ENCODE assay signal across 9 mouse cellular contexts in the genomic region with DNA sequence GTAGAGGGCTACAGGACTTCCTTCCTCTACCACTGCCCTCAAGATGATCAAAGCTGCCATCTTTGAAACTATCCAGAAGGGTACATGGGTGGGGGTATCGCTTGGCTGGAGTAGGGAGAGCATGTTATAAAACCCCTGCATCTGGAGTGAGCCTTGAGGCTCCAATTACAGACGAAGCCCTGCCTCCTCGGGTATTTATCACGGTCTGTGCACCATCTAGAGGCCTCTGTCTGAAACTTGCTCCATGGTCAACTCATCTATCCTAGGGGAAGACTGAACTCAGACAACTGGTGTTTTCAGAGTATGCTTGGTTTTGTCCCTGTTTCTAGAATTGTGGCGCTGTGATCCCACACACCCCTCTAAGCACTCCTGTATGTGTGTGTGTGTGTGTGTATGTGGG. TPM values are rescaled to one million over a fixed set of nuclear protein-coding genes. Genes with fewer than 3 reads are reported as not detected.
DNase-seq lines count a peak whose midpoint lies in the region; ATAC-seq and TF ChIP-seq lines count a peak whose summit lies in the region.
"Had no signal": no experiment of that assay in that cellular context is flagged by ENCODE, and none has a peak within 500 bp of the region (broad histone marks: within the 10 kb centered on the region; RNA-seq: fewer than 3 reads in every experiment).

No protein-coding gene starts in this region.

- peak; percentile 37 for TF ChIP-seq CTCF in ES-Bruce4 (IDR thresholded peaks at IDR 0.05; ENCODE audit: low read depth, low read length)
- peak; percentile 69 for TF ChIP-seq CTCF in lung, postnatal 0 days (IDR thresholded peaks at IDR 0.05)
- TF ChIP-seq CTCF in stomach, postnatal 0 days (IDR thresholded peaks at IDR 0.05; ENCODE audit: low read depth), result peak; percentile 80

- H3K27me3 ChIP-seq in ES-Bruce4 (ENCODE audit: control insufficient read depth, insufficient read depth, low read length, poor library complexity, severe bottlenecking), result no peaks in the 10 kb centered on the region
- H3K27me3 ChIP-seq in embryonic facial prominence, embryonic 15.5 days, result no peaks in the 10 kb centered on the region
- no peaks in the 10 kb centered on the region for H3K27me3 ChIP-seq in intestine, embryonic 16.5 days (replicated peaks; ENCODE audit: control insufficient read depth, insufficient read depth, low read length)
- no peaks in the 10 kb centered on the region for H3K27me3 ChIP-seq in lung, postnatal 0 days (replicated peaks; ENCODE audit: insufficient read depth, low read length)
- H3K27me3 ChIP-seq in stomach, postnatal 0 days (ENCODE audit: control insufficient read depth, insufficient read depth, low read length), result no peaks in the 10 kb centered on the region

- H3K4me3 ChIP-seq in ES-Bruce4 (ENCODE audit: low read depth, low read length), result no peak overlapping the region
- no peak overlapping the region for H3K4me3 ChIP-seq in embryonic facial prominence, embryonic 15.5 days (replicated peaks)
- no peak overlapping the region for H3K4me3 ChIP-seq in intestine, embryonic 16.5 days (ENCODE audit: low read length)
- no peak overlapping the region for H3K4me3 ChIP-seq in lung, postnatal 0 days (ENCODE audit: low read depth, low read length)
- no peak overlapping the region for H3K4me3 ChIP-seq in stomach, postnatal 0 days (ENCODE audit: low read depth, low read length)

- H3K4me1 ChIP-seq in ES-Bruce4 (ENCODE audit: control insufficient read depth, insufficient read depth, low read length), result no peaks in the 10 kb centered on the region
- 0 out of 2 replicates have a peak, but pooled peaks cover 15% of the 10 kb centered on the region for H3K4me1 ChIP-seq in embryonic facial prominence, embryonic 15.5 days
- H3K4me1 ChIP-seq in intestine, embryonic 16.5 days (ENCODE audit: control insufficient read depth, insufficient read depth, low read length), result peaks cover 15% of the 10 kb centered on the region
- no peaks in the 10 kb centered on the region for H3K4me1 ChIP-seq in lung, postnatal 0 days (ENCODE audit: insufficient read depth, low read depth, low read length)
- no peaks in the 10 kb centered on the region; the same call in 1 of the 2 replicates for H3K4me1 ChIP-seq in stomach, postnatal 0 days (replicated peaks; ENCODE audit: control insufficient read depth, insufficient read depth)

- no peaks in the 10 kb centered on the region for H3K9me3 ChIP-seq in ES-Bruce4 (replicated peaks; ENCODE audit: control insufficient read depth, insufficient read depth, low read length, poor library complexity, severe bottlenecking)
- no peaks in the 10 kb centered on the region for H3K9me3 ChIP-seq in embryonic facial prominence, embryonic 15.5 days (replicated peaks)
- H3K9me3 ChIP-seq in intestine, embryonic 16.5 days (ENCODE audit: control insufficient read depth, low read length), result no peaks in the 10 kb centered on the region
- H3K9me3 ChIP-seq in lung, postnatal 0 days (ENCODE audit: low read length), result no peaks in the 10 kb centered on the region
- no peaks in the 10 kb centered on the region for H3K9me3 ChIP-seq in stomach, postnatal 0 days (ENCODE audit: control insufficient read depth, low read length)
- H3K9me3 ChIP-seq: G1E had no signal

- TF ChIP-seq EP300 in ES-Bruce4 (IDR thresholded peaks at IDR 0.05; ENCODE audit: insufficient read depth, low read depth, low read length), result no peak
- no peak for TF ChIP-seq EP300 in lung, postnatal 0 days (IDR thresholded peaks at IDR 0.05)
- no peak for TF ChIP-seq EP300 in stomach, postnatal 0 days (optimal IDR thresholded peaks at IDR 0.05)

- no peak for TF ChIP-seq POLR2A in ES-Bruce4 (IDR thresholded peaks at IDR 0.05; ENCODE audit: insufficient read depth, low read length)

- H3K4me2 ChIP-seq in embryonic facial prominence, embryonic 15.5 days (replicated peaks), result no peak overlapping the region
- H3K4me2 ChIP-seq in intestine, embryonic 16.5 days (ENCODE audit: low read depth, low read length), result no peak overlapping the region
- H3K4me2 ChIP-seq in lung, postnatal 0 days (replicated peaks; ENCODE audit: low read depth, low read length), result no peak overlapping the region
- H3K4me2 ChIP-seq in stomach, postnatal 0 days (replicated peaks; ENCODE audit: low read depth), result no peak overlapping the region

- 28% methylated on average over 5 of the region's 5 CpGs for WGBS in embryonic facial prominence, embryonic 15.5 days
- 27% methylated on average over 5 of the region's 5 CpGs for WGBS in intestine, embryonic 16.5 days
- WGBS in lung, postnatal 0 days, result 38% methylated on average over 5 of the region's 5 CpGs
- 30% methylated on average over 5 of the region's 5 CpGs for WGBS in stomach, postnatal 0 days

- ATAC-seq in embryonic facial prominence, embryonic 15.5 days (ENCODE audit: insufficient number of reproducible peaks, low FRiP score, low TSS enrichment, low read depth), result peak; percentile 61; the same call in 1 of the 2 replicates
- peak; percentile 72 for ATAC-seq in intestine, embryonic 16.5 days
- ATAC-seq in lung, postnatal 0 days, result peak; percentile 64
- peak; percentile 55 for ATAC-seq in stomach, postnatal 0 days (ENCODE audit: low FRiP score, low TSS enrichment)

- no peak overlapping the region for H3K9ac ChIP-seq in ES-Bruce4 (ENCODE audit: low read depth, poor library complexity, severe bottlenecking)
- H3K9ac ChIP-seq in embryonic facial prominence, embryonic 15.5 days, result no peak overlapping the region
- no peak overlapping the region for H3K9ac ChIP-seq in intestine, embryonic 16.5 days (ENCODE audit: low read depth, low read length)
- H3K9ac ChIP-seq in lung, postnatal 0 days (replicated peaks; ENCODE audit: low read depth), result no peak overlapping the region
- H3K9ac ChIP-seq in stomach, postnatal 0 days (ENCODE audit: low read length), result no peak overlapping the region

- no peaks in the 10 kb centered on the region for H3K36me3 ChIP-seq in ES-Bruce4 (ENCODE audit: control insufficient read depth, insufficient read depth, low read length, poor library complexity, severe bottlenecking)
- no peaks in the 10 kb centered on the region for H3K36me3 ChIP-seq in embryonic facial prominence, embryonic 15.5 days
- no peaks in the 10 kb centered on the region for H3K36me3 ChIP-seq in intestine, embryonic 16.5 days (ENCODE audit: control insufficient read depth, insufficient read depth, low read length)
- no peaks in the 10 kb centered on the region for H3K36me3 ChIP-seq in lung, postnatal 0 days (ENCODE audit: insufficient read depth, low read length)
- H3K36me3 ChIP-seq in stomach, postnatal 0 days (ENCODE audit: control insufficient read depth, insufficient read depth, low read length), result no peaks in the 10 kb centered on the region
- H3K36me3 ChIP-seq: G1E had no signal

- peak; percentile 59 for DNase-seq in cerebellum, adult 9-10 months
- no peak for DNase-seq in cerebellum, postnatal 4 days (ENCODE audit: low spot score in 2 of 2)
- peak; percentile 75 for DNase-seq in lung, postnatal 0 days (ENCODE audit: low spot score)
- peak; percentile 55 for DNase-seq in stomach, postnatal 0 days (ENCODE audit: low spot score)
- no peak for DNase-seq in spleen, postnatal 36 days (ENCODE audit: low spot score in 2 of 2)

- H3K27ac ChIP-seq in ES-Bruce4 (ENCODE audit: insufficient read depth, low read length), result no peak overlapping the region
- no peak overlapping the region for H3K27ac ChIP-seq in embryonic facial prominence, embryonic 15.5 days (replicated peaks)
- H3K27ac ChIP-seq in intestine, embryonic 16.5 days (ENCODE audit: low read length), result no peak overlapping the region
- H3K27ac ChIP-seq in lung, postnatal 0 days (ENCODE audit: low read length), result no peak overlapping the region
- H3K27ac ChIP-seq in stomach, postnatal 0 days (replicated peaks), result 0 out of 2 replicates have a peak overlapping the region, but pooled peaks have one; percentile 14

RNA-seq across cellular contexts. Expression of a gene that starts 59.7 kb away (rescaled TPM):
- polyA plus RNA-seq in ES-Bruce4 (2011; ENCODE audit: insufficient read depth, insufficient read length, low read depth, missing spikeins), result not detected in 2 replicates
- polyA plus RNA-seq in embryonic facial prominence, embryonic 15.5 days (2015; fragmentation: Nextera tagmentation; extraction: Ambion mirVana), result 31.0 and 33.3 TPM in 2 replicates
- polyA plus RNA-seq in intestine, embryonic 16.5 days (2015; fragmentation: Nextera tagmentation; extraction: Ambion mirVana), result not detected in 2 replicates
- 1.8 and 2.3 TPM in 2 replicates for polyA plus RNA-seq in lung, postnatal 0 days (2015; fragmentation: Nextera tagmentation; extraction: Ambion mirVana)
- 472 and 547 TPM in 2 replicates for polyA plus RNA-seq in stomach, postnatal 0 days (2015; fragmentation: Nextera tagmentation; extraction: Ambion mirVana)
- polyA plus RNA-seq: G1E had no signal

Comparison
In these comparisons a context has a peak if more than half of its experiments do, and no peak if none do; other contexts are left out.
1. DNase-seq: peak in cerebellum, adult 9-10 months (single experiment), lung, postnatal 0 days (single experiment) and stomach, postnatal 0 days (single experiment); none in cerebellum, postnatal 4 days (0 of 2) and spleen, postnatal 36 days (0 of 2).
2. RNA of a gene that starts 59.7 kb away (polyA plus RNA-seq): 472 to 547 TPM in stomach, postnatal 0 days; 31.0 to 33.3 TPM in embryonic facial prominence, embryonic 15.5 days, 1.8 to 2.3 TPM in lung, postnatal 0 days, not detected in intestine, embryonic 16.5 days and not detected in ES-Bruce4; every median in the first group is over 10 times any median in the second.
3. Peak in every context shown above with its lines, with median percentiles within 50 percentile points of each other: CTCF ChIP-seq and ATAC-seq.